Mouse (Mus musculus) adrenal gland, postnatal 25 days (tissue): Measurements from ENCODE around the gene Cdh26. TPM values are rescaled to one million over a fixed set of nuclear protein-coding genes. Genes with fewer than 3 reads are reported as not detected.

ENCODE experiments used
- DNase-seq: peaks from one replicate; pipeline ENCODE4 v3.0.0; 2021; ENCODE audit warnings: mixed read lengths
- total RNA-seq: library from RNA; stranded (reverse); gene quantifications from 2 replicates; pipeline ENCODE4 v1.2.3, GENCODE M21; 2021

Cdh26 gene
- total RNA-seq, 1 experiment from 2014 or later: not detected

GRCm38 (mm10) chr2:178513043-178513442 lies 82.7 kb downstream of the Cdh26 start:
- no peak for DNase-seq

GRCm38 (mm10) chr2:178513636-178514071 lies 83.3 kb downstream of the Cdh26 start:
- DNase-seq: no peak

GRCm38 (mm10) chr2:178516421-178516820 lies 86.1 kb downstream of the Cdh26 start:
- DNase-seq: no peak

- no peak for DNase-seq
Measured at GRCm38 (mm10) chr2:178516941-178517340, 86.6 kb downstream of the Cdh26 start.

GRCm38 (mm10) chr2:178519321-178519720 lies 89.0 kb downstream of the Cdh26 start:
- DNase-seq: no peak

- DNase-seq: no peak
Measured at GRCm38 (mm10) chr2:178520216-178520615, 89.9 kb downstream of the Cdh26 start.

- DNase-seq: no peak
Measured at GRCm38 (mm10) chr2:178522331-178522730, 92.0 kb downstream of the Cdh26 start.

GRCm38 (mm10) chr2:178522786-178523185 lies 92.5 kb downstream of the Cdh26 start:
- DNase-seq: no peak

GRCm38 (mm10) chr2:178526776-178527175 lies 96.4 kb downstream of the Cdh26 start:
- no peak for DNase-seq

GRCm38 (mm10) chr2:178531226-178531625 lies 100.9 kb downstream of the Cdh26 start:
- no peak for DNase-seq

- no peak for DNase-seq
Measured at GRCm38 (mm10) chr2:178536574-178536973, 106.2 kb downstream of the Cdh26 start.

Other genes starting within 250 kb of the Cdh26 start
- gene Sycp2, start 22.8 kb upstream of the Cdh26 start, total RNA-seq: 0.27 and 0.38 TPM in 2 replicates
- gene Ppp1r3d, start 16.1 kb upstream of the Cdh26 start, total RNA-seq: 2.6 and 3.8 TPM in 2 replicates
- 3.6 TPM in 2 replicates for gene Fam217b, start 16.0 kb upstream of the Cdh26 start, total RNA-seq